Mouse (Mus musculus) embryonic fibroblast, embryonic 13.5 days (primary cell): ENCODE measurements around the gene Trim15.

Experiments used
- CTCF ChIP-seq: IDR thresholded peaks from 2 replicates; pipeline ENCODE4 v1.5.1; 2011; ENCODE audit warnings: mild to moderate bottlenecking, control low read depth, low read length, moderate library complexity, borderline replicate concordance; ENCODE audit not compliant: insufficient read depth
- POLR2A ChIP-seq: IDR thresholded peaks from 2 replicates; pipeline ENCODE4 v1.6.1; 2011; ENCODE audit warnings: low read depth, mild to moderate bottlenecking, control low read depth, low read length, moderate library complexity

DNA sequence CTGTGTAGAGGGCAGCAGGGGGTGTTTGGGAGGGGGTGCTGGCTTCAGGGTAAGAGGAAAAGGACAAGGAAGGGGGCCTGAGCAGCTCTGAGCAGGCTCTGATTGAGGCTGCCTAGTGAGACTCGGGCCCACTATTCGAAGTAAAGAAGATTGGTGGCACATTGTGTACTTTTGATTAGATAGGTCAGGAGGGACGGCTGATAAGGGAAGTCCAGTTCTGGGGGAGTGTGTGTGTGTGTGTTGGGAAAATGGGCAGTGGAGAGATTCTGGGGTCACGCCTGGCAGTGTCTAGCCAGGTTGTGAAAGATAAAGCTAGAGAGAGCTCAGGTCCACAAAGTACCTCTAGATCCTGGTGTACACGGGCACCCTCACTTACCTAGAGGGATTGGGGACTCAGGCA, 15.4 kb downstream of the Trim15 start:
- TF ChIP-seq CTCF (no peak), POLR2A (no peak)
